Mouse (Mus musculus): ENCODE results near the gene Nudt8. TPM values are rescaled to one million over a fixed set of nuclear protein-coding genes. Genes with fewer than 3 reads are reported as not detected.
"Not testable (repeated sequence)": the region's sequence is repeated elsewhere in the genome, so short reads cannot be mapped to it uniquely, and the experiment has no call there.

Nudt8 gene
- polyA plus RNA-seq, 1 experiment from 2014 or later, result 25.8 TPM

- H3K4me1 ChIP-seq (ENCODE audit: control insufficient read depth, insufficient read depth, low read length), result peaks cover 4% of the 10 kb centered on the region; the same call in 1 of the 2 replicates
- no peak overlapping the region for H3K4me3 ChIP-seq (ENCODE audit: low read depth, low read length)
- H3K27ac ChIP-seq (replicated peaks; ENCODE audit: low read depth, low read length), result no peak overlapping the region
- H3K9ac ChIP-seq (ENCODE audit: low read depth, low read length), result no peak overlapping the region
- 69% methylated on average over 14 of the region's 14 CpGs for WGBS
- H3K9me3 ChIP-seq (ENCODE audit: control insufficient read depth, low read length), result no peaks in the 10 kb centered on the region
- no peaks in the 10 kb centered on the region for H3K36me3 ChIP-seq (ENCODE audit: control insufficient read depth, insufficient read depth, low read length)
- no peak for DNase-seq (ENCODE audit: low spot score)
- no peak overlapping the region for H3K4me2 ChIP-seq (ENCODE audit: low read depth, low read length)
- no peaks in the 10 kb centered on the region for H3K27me3 ChIP-seq (replicated peaks; ENCODE audit: control insufficient read depth, insufficient read depth, low read length)
- ATAC-seq (ENCODE audit: low read depth), result no peak
These were observed 41.7 kb downstream of the Nudt8 start for GRCm38 (mm10) chr19:4042124-4042523.

- not testable (repeated sequence) for H3K27me3 ChIP-seq (replicated peaks; ENCODE audit: control insufficient read depth, insufficient read depth, low read length); ATAC-seq (ENCODE audit: low read depth); DNase-seq (ENCODE audit: low spot score); H3K9me3 ChIP-seq (ENCODE audit: control insufficient read depth, low read length); H3K4me3 ChIP-seq (ENCODE audit: low read depth, low read length); H3K4me2 ChIP-seq (ENCODE audit: low read depth, low read length); H3K9ac ChIP-seq (ENCODE audit: low read depth, low read length); H3K36me3 ChIP-seq (ENCODE audit: control insufficient read depth, insufficient read depth, low read length); H3K27ac ChIP-seq (replicated peaks; ENCODE audit: low read depth, low read length); H3K4me1 ChIP-seq (ENCODE audit: control insufficient read depth, insufficient read depth, low read length)
- WGBS, result 79% methylated on average over 5 of the region's 5 CpGs
These were observed 43.7 kb downstream of the Nudt8 start for GRCm38 (mm10) chr19:4044109-4044508.

- ATAC-seq (ENCODE audit: low read depth) (peak; percentile 55; the same call in 1 of the 2 replicates), DNase-seq (ENCODE audit: low spot score) (peak; percentile 90)
- Histone ChIP-seq H3K4me2 (ENCODE audit: low read depth, low read length) (peak within 1 kb of the TSS; percentile 41), H3K27me3 (replicated peaks; ENCODE audit: control insufficient read depth, insufficient read depth, low read length) (no peaks in the 10 kb centered on the region), H3K9ac (ENCODE audit: low read depth, low read length) (no peak within 1 kb of the TSS), H3K9me3 (ENCODE audit: control insufficient read depth, low read length) (no peaks in the 10 kb centered on the region), H3K36me3 (ENCODE audit: control insufficient read depth, insufficient read depth, low read length) (no peaks in the 10 kb centered on the region), H3K4me1 (ENCODE audit: control insufficient read depth, insufficient read depth, low read length) (no peaks in the 10 kb centered on the region; the same call in 1 of the 2 replicates), H3K4me3 (ENCODE audit: low read depth, low read length) (0 out of 2 replicates have a peak within 1 kb of the TSS, but pooled peaks have one; percentile 11), H3K27ac (replicated peaks; ENCODE audit: low read depth, low read length) (peak within 1 kb of the TSS; percentile 44; the same call in 1 of the 2 replicates)
- 44% methylated on average over 16 of the region's 16 CpGs for WGBS
These were observed 45.8 kb downstream of the Nudt8 start, which contains the start of gene Gstp2 for GRCm38 (mm10) chr19:4045966-4046865. Gstp2 (minus strand) TSS chr19:4046023.

GRCm38 (mm10) chr19:4046866-4047254 is 46.5 kb downstream of the Nudt8 start:
- Histone ChIP-seq H3K36me3 (ENCODE audit: control insufficient read depth, insufficient read depth, low read length) (no peaks in the 10 kb centered on the region), H3K4me2 (ENCODE audit: low read depth, low read length) (no peak overlapping the region), H3K27ac (replicated peaks; ENCODE audit: low read depth, low read length) (no peak overlapping the region), H3K4me1 (ENCODE audit: control insufficient read depth, insufficient read depth, low read length) (no peaks in the 10 kb centered on the region; the same call in 1 of the 2 replicates), H3K27me3 (replicated peaks; ENCODE audit: control insufficient read depth, insufficient read depth, low read length) (no peaks in the 10 kb centered on the region), H3K4me3 (ENCODE audit: low read depth, low read length) (no peak overlapping the region), H3K9me3 (ENCODE audit: control insufficient read depth, low read length) (no peaks in the 10 kb centered on the region), H3K9ac (ENCODE audit: low read depth, low read length) (no peak overlapping the region)
- DNase-seq (ENCODE audit: low spot score) (peak; percentile 37), ATAC-seq (ENCODE audit: low read depth) (no peak)
- 75% methylated on average over 8 of the region's 8 CpGs for WGBS

- Histone ChIP-seq H3K27ac (replicated peaks; ENCODE audit: low read depth, low read length) (no peak overlapping the region), H3K4me2 (ENCODE audit: low read depth, low read length) (no peak overlapping the region), H3K36me3 (ENCODE audit: control insufficient read depth, insufficient read depth, low read length) (no peaks in the 10 kb centered on the region), H3K4me1 (ENCODE audit: control insufficient read depth, insufficient read depth, low read length) (no peaks in the 10 kb centered on the region; the same call in 1 of the 2 replicates), H3K4me3 (ENCODE audit: low read depth, low read length) (no peak overlapping the region), H3K9ac (ENCODE audit: low read depth, low read length) (no peak overlapping the region), H3K9me3 (ENCODE audit: control insufficient read depth, low read length) (no peaks in the 10 kb centered on the region), H3K27me3 (replicated peaks; ENCODE audit: control insufficient read depth, insufficient read depth, low read length) (no peaks in the 10 kb centered on the region)
- DNase-seq (ENCODE audit: low spot score) (peak; percentile 87), ATAC-seq (ENCODE audit: low read depth) (no peak)
- WGBS, result 11% methylated on average over 4 of the region's 4 CpGs
These were observed 47.5 kb downstream of the Nudt8 start for GRCm38 (mm10) chr19:4047859-4048258.

- not testable (repeated sequence) for H3K9me3 ChIP-seq (ENCODE audit: control insufficient read depth, low read length); DNase-seq (ENCODE audit: low spot score); H3K4me1 ChIP-seq (ENCODE audit: control insufficient read depth, insufficient read depth, low read length); H3K27me3 ChIP-seq (replicated peaks; ENCODE audit: control insufficient read depth, insufficient read depth, low read length); H3K27ac ChIP-seq (replicated peaks; ENCODE audit: low read depth, low read length); ATAC-seq (ENCODE audit: low read depth); H3K36me3 ChIP-seq (ENCODE audit: control insufficient read depth, insufficient read depth, low read length); H3K4me3 ChIP-seq (ENCODE audit: low read depth, low read length); H3K4me2 ChIP-seq (ENCODE audit: low read depth, low read length); H3K9ac ChIP-seq (ENCODE audit: low read depth, low read length)
- WGBS, result 71% methylated on average over 5 of the region's 5 CpGs
These were observed 48.7 kb downstream of the Nudt8 start for GRCm38 (mm10) chr19:4049069-4049468.

GRCm38 (mm10) chr19:4051016-4051415 is 50.6 kb downstream of the Nudt8 start:
- no peaks in the 10 kb centered on the region for H3K9me3 ChIP-seq (ENCODE audit: control insufficient read depth, low read length)
- no peak overlapping the region for H3K4me2 ChIP-seq (ENCODE audit: low read depth, low read length)
- ATAC-seq (ENCODE audit: low read depth) (no peak), DNase-seq (ENCODE audit: low spot score) (no peak)
- no peaks in the 10 kb centered on the region for H3K36me3 ChIP-seq (ENCODE audit: control insufficient read depth, insufficient read depth, low read length)
- no peak overlapping the region for H3K4me3 ChIP-seq (ENCODE audit: low read depth, low read length)
- no peaks in the 10 kb centered on the region for H3K27me3 ChIP-seq (replicated peaks; ENCODE audit: control insufficient read depth, insufficient read depth, low read length)
- no peak overlapping the region for H3K27ac ChIP-seq (replicated peaks; ENCODE audit: low read depth, low read length)
- no peaks in the 10 kb centered on the region; the same call in 1 of the 2 replicates for H3K4me1 ChIP-seq (ENCODE audit: control insufficient read depth, insufficient read depth, low read length)
- WGBS, result 92% methylated on average over 5 of the region's 5 CpGs
- no peak overlapping the region for H3K9ac ChIP-seq (ENCODE audit: low read depth, low read length)

All from embryonic facial prominence, embryonic 14.5 days (tissue).